Mouse (Mus musculus) CD8-positive naive resting alpha-beta T cell, adult 2 months (primary cell): Measurements from ENCODE around the gene Epb41l2.

Source experiments
- DNase-seq, 2 experiments: peaks; one replicate each; pipeline ENCODE4 v3.0.0; 2022; ENCODE audit warnings: low read depth in 2 of 2, low spot score in 2 of 2

Gene Epb41l2

DNA sequence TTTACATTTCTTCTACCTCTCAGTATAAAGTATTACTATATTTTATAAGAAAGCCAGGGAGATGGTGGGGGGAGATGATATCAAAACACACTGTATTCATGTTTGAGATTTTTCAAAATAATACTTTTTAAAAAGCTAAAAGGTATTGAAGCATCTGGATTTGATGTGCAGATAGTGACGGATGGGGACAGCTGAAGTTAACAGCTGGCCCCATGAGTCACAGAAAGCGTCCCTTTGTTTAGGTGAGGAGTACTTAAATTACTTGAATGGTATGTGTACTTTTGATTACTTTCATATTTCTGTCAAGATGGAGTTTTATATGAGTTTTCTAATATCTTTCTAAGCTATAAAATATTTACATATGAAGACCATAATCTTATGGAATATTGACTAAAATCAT, 112.3 kb downstream of the Epb41l2 start:
- DNase-seq = no peak

GRCm38 (mm10) chr10:25479716-25480115, 120.1 kb downstream of the Epb41l2 start:
- DNase-seq = no peak

- no peak for DNase-seq
Observed at GRCm38 (mm10) chr10:25482791-25483190, 123.2 kb downstream of the Epb41l2 start.

GRCm38 (mm10) chr10:25488456-25488855, 128.9 kb downstream of the Epb41l2 start:
- DNase-seq = peak; percentile 29 to 42

DNA sequence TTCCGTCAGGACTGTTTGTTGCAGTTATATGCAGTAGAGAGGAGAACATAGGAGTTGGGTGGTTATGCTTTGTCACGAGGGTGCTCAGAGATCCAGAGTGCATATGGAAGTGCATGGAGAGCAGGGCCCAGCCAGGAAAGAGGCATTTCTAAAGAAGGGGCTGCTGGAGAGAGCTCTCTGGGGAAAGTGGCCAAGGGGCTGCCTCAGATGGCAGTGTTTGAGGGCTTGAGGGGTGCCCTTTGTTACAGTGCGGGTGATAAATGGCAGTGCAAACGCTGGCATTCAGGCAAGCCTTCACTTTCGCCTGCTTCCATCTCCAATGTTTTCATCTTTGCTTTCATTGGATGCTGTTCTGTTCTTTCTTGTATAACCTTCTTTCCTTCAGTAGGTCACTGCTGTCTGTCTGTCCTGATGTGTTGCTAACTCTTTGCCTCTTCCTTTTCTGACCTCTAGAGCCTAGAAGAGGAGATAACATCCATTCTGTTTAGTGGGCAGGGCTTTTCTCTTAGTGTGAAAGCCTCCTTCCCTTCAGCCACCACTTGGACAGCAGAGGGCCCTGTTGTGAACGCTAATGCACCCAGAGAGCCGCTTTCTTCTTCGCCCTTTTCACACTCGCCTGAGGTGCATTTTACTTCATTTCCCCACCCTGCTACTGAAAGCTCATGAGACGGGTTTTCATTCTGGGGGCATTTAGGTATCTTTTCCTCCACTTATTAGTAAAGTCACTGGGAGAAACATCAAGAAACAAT, 139.9 kb downstream of the Epb41l2 start:
- DNase-seq = no peak

- no peak for DNase-seq
Observed at GRCm38 (mm10) chr10:25503250-25503649, 143.7 kb downstream of the Epb41l2 start.

- no peak for DNase-seq
Observed at GRCm38 (mm10) chr10:25513821-25514220, 154.2 kb downstream of the Epb41l2 start.

GRCm38 (mm10) chr10:25519954-25520353, 160.4 kb downstream of the Epb41l2 start:
- no peak for DNase-seq

- DNase-seq = no peak
Observed at GRCm38 (mm10) chr10:25520428-25520827, 160.8 kb downstream of the Epb41l2 start.

DNA sequence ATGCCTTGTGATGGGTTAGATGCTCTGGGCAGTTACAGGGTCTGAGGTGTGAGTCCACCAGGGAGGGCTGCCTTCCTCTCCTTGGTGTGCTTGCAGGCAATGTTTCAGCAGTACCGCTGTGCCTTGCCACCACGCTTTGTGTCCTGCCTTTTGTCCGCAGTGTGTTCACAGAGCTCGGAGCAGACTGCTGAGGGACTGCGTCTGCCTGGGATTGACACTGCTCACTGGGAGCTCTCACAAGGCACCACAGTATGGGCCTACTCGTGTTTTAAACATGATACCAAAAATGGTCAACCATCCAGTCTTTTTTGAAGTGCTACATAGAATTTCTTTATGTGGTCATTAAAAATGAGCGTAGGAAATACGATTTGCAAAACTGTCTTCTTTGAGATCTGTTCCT, 164.1 kb downstream of the Epb41l2 start:
- no peak for DNase-seq

- DNase-seq = no peak
Observed at GRCm38 (mm10) chr10:25526156-25526555, 166.6 kb downstream of the Epb41l2 start.

GRCm38 (mm10) chr10:25526622-25527021, 167.0 kb downstream of the Epb41l2 start:
- DNase-seq = no peak

DNA sequence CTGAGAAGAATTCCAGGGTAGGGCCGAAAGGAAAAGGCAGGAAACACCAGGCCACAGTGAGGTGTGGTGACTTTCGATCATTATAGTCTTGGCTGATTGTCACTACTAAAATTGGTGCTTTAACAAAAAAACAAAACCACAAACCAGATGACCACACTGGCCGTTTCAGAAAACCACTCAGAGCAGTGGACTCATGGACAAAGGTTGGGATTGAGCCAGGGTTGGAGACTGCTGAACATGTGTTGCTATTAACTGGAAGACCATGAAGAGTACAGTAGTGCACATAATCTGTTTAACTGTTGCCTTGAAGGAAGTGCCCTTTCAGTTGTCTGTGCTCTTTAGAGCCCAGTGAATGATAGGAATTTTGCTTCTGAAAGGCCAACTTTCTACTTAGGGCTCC, 167.5 kb downstream of the Epb41l2 start:
- DNase-seq = no peak

GRCm38 (mm10) chr10:25531335-25531734, 171.7 kb downstream of the Epb41l2 start:
- no peak for DNase-seq

DNA sequence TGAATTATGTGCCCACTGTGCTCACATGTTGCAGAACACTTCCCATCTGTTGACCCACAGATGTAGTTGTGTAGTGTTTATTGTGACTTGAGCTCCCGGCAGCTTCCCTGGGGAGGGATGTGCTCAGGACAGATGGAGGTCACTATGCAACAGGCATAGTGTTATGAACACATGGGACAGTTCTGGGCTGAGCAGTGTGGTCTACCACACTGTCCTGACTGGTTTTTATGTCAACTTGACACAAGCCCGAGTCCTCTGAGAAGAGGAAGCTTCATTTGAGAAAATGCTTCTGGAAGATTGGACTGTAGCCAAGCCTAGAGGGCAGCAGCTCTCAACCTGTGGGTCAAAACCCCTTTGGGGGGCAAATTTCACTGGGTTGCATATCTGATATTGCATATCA, 173.5 kb downstream of the Epb41l2 start:
- no peak for DNase-seq

DNA sequence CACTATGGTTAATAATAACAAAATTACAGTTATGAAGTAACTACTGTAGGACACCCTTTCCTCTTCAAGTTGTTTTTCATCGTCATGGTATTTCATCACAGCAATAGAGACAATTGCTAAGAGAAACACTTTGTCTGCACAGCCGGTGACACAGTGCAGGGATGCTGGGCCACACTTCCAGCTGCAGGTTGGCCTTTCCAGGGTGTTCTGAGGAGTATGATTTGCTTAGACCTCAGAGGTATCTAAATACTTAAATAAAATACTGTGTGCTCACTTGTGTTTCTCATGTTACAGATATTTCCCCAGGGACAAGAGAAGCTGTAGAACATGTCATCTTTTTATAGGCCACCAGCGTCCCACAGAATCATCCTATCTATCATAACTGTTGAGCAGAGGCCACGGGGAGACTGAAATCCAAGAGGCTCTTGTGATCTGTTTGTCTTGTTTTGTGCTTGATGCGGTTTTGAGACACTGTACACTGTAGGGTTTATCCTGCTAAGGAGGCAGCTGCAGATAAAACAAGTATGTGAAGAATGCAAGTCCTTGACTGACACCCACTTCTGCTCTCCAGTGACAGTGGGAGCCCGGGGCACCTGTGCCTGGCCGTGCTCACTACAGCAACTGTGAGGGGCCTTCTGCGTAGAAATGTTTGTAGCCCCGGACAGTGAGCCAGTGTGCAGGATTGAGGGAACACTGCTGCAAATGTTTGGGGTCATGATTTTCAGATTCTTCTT, 174.1 kb downstream of the Epb41l2 start:
- no peak for DNase-seq

DNA sequence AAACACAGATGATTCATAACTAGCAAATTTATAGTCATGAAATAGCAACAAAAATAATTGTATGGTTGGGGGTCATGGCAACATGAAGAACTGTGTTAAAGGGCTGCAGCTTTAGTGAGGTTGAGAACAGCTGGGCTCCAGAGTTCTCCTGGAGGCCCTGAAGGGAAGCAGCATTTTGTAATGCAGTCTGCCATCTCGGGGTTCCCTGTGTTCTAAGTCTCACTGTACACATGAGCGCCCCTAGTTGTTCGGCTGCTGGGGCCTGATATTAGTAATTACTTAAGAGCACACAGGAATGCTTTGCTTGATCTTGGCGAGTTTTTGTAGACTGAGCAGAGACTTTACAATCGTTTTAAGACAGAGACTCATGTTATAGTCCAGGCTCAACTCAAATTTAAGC, 174.9 kb downstream of the Epb41l2 start:
- no peak for DNase-seq

DNA sequence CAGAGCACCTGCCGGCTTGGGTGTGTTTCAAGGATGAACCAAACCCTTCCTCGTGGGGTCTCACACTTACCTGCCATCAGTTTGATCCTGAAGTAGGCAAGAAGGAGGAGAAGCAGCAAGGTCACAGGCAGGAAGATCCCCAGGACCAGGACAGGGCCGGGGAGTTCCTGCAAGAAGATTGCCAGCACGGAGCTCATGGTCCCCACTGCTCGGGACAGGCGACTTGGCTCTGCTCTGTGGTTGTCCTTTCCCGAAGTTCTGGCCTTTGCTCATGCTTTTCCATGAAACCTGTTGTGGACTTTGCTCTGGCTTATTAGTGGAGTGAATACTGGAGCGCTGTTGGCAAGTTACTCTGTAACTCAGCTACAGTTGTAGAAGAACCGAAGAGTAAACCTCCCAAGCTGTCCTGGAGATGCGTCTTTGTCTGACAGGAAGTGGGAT, 176.3 kb downstream of the Epb41l2 start, which contains the start of gene Smlr1:
Gene Smlr1, minus strand, starts transcription at position 377 of the 441 bp plus-strand sequence.
- DNase-seq = no peak

DNA sequence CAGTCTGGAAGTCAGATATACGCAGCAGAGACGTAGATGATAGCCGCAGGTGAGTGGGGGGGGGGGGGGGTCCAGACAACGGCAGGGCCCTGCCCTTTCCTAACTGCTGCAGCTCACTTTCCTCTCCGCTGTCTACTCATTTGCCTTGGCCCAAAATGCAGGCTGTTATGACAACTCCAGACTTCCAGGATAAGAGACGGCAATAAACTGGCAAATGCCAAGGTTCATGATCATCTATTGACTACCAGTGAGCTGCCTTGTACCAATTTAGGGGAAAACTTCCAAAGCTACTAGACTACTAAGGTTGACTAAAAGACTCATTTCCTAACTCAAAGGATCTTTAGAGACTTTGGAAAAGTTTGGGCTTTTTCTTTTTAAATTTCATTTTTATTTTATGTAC, 177.0 kb downstream of the Epb41l2 start:
- no peak for DNase-seq

GRCm38 (mm10) chr10:25538738-25539137, 179.1 kb downstream of the Epb41l2 start:
- no peak for DNase-seq

GRCm38 (mm10) chr10:25539146-25539770, 179.7 kb downstream of the Epb41l2 start:
- no peak for DNase-seq

- DNase-seq = no peak
Observed at GRCm38 (mm10) chr10:25539771-25540168, 180.2 kb downstream of the Epb41l2 start.
